8 mouse cellular contexts compared by ENCODE assay signal in the genomic region with DNA sequence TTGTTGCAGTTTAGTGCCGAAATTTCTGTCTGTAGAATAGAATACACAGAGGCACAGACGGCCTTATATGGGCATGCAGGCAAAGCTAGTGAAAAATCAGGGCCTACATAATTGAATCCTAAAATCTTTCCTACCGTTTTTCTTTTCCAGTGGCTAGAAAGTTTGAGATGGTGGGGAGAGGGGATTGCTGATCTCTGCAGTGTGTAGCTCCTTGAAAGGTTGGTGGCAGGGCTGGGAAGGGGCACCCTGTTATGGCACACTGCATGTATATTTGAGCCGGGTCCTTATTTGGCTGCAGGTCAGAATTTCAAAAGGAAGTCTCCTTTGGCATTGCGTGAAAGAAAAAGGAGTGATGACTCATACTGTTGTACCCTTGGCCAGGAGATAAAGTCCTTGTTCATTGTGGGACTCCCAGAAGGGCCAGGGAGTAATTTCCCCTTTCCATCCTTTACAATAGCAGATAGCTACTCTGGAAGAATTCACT. TPM values are rescaled to one million over a fixed set of nuclear protein-coding genes. Genes with fewer than 3 reads are reported as not detected.
DNase-seq lines count a peak whose midpoint lies in the region; ATAC-seq and TF ChIP-seq lines count a peak whose summit lies in the region.

No protein-coding gene starts in this region.

- H3K9me3 ChIP-seq in neural tube, embryonic 11.5 days (ENCODE audit: control insufficient read depth, low read length), result no peaks in the 10 kb centered on the region
- no peaks in the 10 kb centered on the region for H3K9me3 ChIP-seq in heart, embryonic 13.5 days
- no peaks in the 10 kb centered on the region for H3K9me3 ChIP-seq in kidney, postnatal 0 days (replicated peaks; ENCODE audit: low read length)

- peak overlapping the region; percentile 75 for H3K9ac ChIP-seq in neural tube, embryonic 11.5 days (ENCODE audit: low read length)
- peak overlapping the region; percentile 98 for H3K9ac ChIP-seq in heart, embryonic 13.5 days
- peak overlapping the region; percentile 87 for H3K9ac ChIP-seq in kidney, postnatal 0 days (ENCODE audit: low read depth, low read length)

- 0 out of 2 replicates have a peak, but pooled peaks cover 10% of the 10 kb centered on the region for H3K4me1 ChIP-seq in neural tube, embryonic 11.5 days (ENCODE audit: control insufficient read depth, insufficient read depth, low read length)
- H3K4me1 ChIP-seq in bone marrow macrophage, adult 2 months (ENCODE audit: control insufficient read depth, insufficient read depth, low read length), result peaks cover 41% of the 10 kb centered on the region
- peaks cover 46% of the 10 kb centered on the region for H3K4me1 ChIP-seq in heart, embryonic 13.5 days
- H3K4me1 ChIP-seq in kidney, postnatal 0 days (replicated peaks; ENCODE audit: insufficient read depth, low read length), result 0 out of 2 replicates have a peak, but pooled peaks cover 4% of the 10 kb centered on the region

- H3K36me3 ChIP-seq in neural tube, embryonic 11.5 days (ENCODE audit: control insufficient read depth, insufficient read depth, low read length), result peaks cover 9% of the 10 kb centered on the region; the same call in 1 of the 2 replicates
- H3K36me3 ChIP-seq in heart, embryonic 13.5 days, result peaks cover 39% of the 10 kb centered on the region
- H3K36me3 ChIP-seq in kidney, postnatal 0 days (ENCODE audit: insufficient read depth, low read length), result peaks cover 26% of the 10 kb centered on the region

- TF ChIP-seq CTCF in bone marrow macrophage, adult 2 months (IDR thresholded peaks at IDR 0.05; ENCODE audit: low read depth, low read length), result no peak
- TF ChIP-seq CTCF in kidney, postnatal 0 days (IDR thresholded peaks at IDR 0.05; ENCODE audit: low read depth), result no peak

- H3K4me2 ChIP-seq in neural tube, embryonic 11.5 days (ENCODE audit: low read depth), result peak overlapping the region; percentile 71
- H3K4me2 ChIP-seq in heart, embryonic 13.5 days, result peak overlapping the region; percentile 82
- H3K4me2 ChIP-seq in kidney, postnatal 0 days (ENCODE audit: low read length), result peak overlapping the region; percentile 68

- no peak for TF ChIP-seq POLR2A in bone marrow macrophage, adult 2 months (IDR thresholded peaks at IDR 0.05; ENCODE audit: borderline replicate concordance, low read depth, low read length)

- no peaks in the 10 kb centered on the region for H3K27me3 ChIP-seq in neural tube, embryonic 11.5 days (ENCODE audit: control insufficient read depth, insufficient read depth, low read length)
- H3K27me3 ChIP-seq in heart, embryonic 13.5 days (replicated peaks), result no peaks in the 10 kb centered on the region
- H3K27me3 ChIP-seq in kidney, postnatal 0 days (ENCODE audit: insufficient read depth, low read length), result no peaks in the 10 kb centered on the region

- WGBS in neural tube, embryonic 11.5 days, result 8% methylated on average over 5 of the region's 5 CpGs
- 0% methylated on average over 5 of the region's 5 CpGs for WGBS in heart, embryonic 13.5 days
- 7% methylated on average over 5 of the region's 5 CpGs for WGBS in kidney, postnatal 0 days

- H3K4me3 ChIP-seq in neural tube, embryonic 11.5 days (ENCODE audit: low read depth, low read length), result peak overlapping the region; percentile 68
- peak overlapping the region; percentile 91 for H3K4me3 ChIP-seq in bone marrow macrophage, adult 2 months (ENCODE audit: insufficient read depth, low read length)
- H3K4me3 ChIP-seq in heart, embryonic 13.5 days, result peak overlapping the region; percentile 81
- peak overlapping the region; percentile 90 for H3K4me3 ChIP-seq in kidney, postnatal 0 days (replicated peaks; ENCODE audit: low read depth, low read length)

- peak; percentile 33 for DNase-seq in neural tube, embryonic 11.5 days (ENCODE audit: low spot score)
- DNase-seq in neural tube, embryonic 10.5 days (ENCODE audit: extremely low spot score, low spot score), result no peak
- peak; percentile 68 for DNase-seq in kidney, postnatal 0 days (ENCODE audit: low spot score)
- no peak for DNase-seq in spleen, postnatal 10 days (ENCODE audit: low spot score in 2 of 2)
- DNase-seq in cerebellum, adult 11-12 months, result no peak

- ATAC-seq in neural tube, embryonic 11.5 days (ENCODE audit: insufficient read depth, low FRiP score, low TSS enrichment), result no peak
- 0 out of 2 replicates have a peak, but pooled peaks have one; percentile 9 for ATAC-seq in heart, embryonic 13.5 days (ENCODE audit: extremely low read depth, insufficient number of reproducible peaks, low FRiP score, low TSS enrichment)
- no peak for ATAC-seq in kidney, postnatal 0 days (replicated peaks; ENCODE audit: low FRiP score, low read depth)
- ATAC-seq in megakaryocyte progenitor cell, adult 5-6 weeks (replicated peaks; ENCODE audit: poor library complexity), result peak; percentile 4; the same call in 1 of the 2 replicates

- 0 out of 2 replicates have a peak overlapping the region, but pooled peaks have one; percentile 56 for H3K27ac ChIP-seq in neural tube, embryonic 11.5 days (ENCODE audit: low read depth, low read length)
- peak overlapping the region; percentile 99 for H3K27ac ChIP-seq in bone marrow macrophage, adult 2 months (ENCODE audit: insufficient read depth, low read depth, low read length)
- peak overlapping the region; percentile 99 for H3K27ac ChIP-seq in heart, embryonic 13.5 days (replicated peaks)
- H3K27ac ChIP-seq in kidney, postnatal 0 days, result peak overlapping the region; percentile 97

RNA-seq across cellular contexts. Expression of a gene that starts 2.2 kb away (rescaled TPM):
- polyA plus RNA-seq in neural tube, embryonic 11.5 days (2014; fragmentation: Nextera tagmentation; extraction: Ambion mirVana), result 55.7 and 57.9 TPM in 2 replicates
- 174 TPM in 2 replicates for polyA plus RNA-seq in bone marrow macrophage, adult 2 months (2012; ENCODE audit: insufficient read depth, insufficient read length, missing spikeins)
- polyA plus RNA-seq in heart, embryonic 13.5 days (2015; fragmentation: Nextera tagmentation; extraction: Ambion mirVana), result 63.8 and 64.3 TPM in 2 replicates
- polyA plus RNA-seq in kidney, postnatal 0 days (2015; fragmentation: Nextera tagmentation; extraction: Ambion mirVana), result 50.3 and 62.0 TPM in 2 replicates
- 30.6 and 65.4 TPM in 2 replicates for total RNA-seq in megakaryocyte progenitor cell, adult 5-6 weeks (2015)
- total RNA-seq in megakaryocyte progenitor cell, adult 5-6 weeks (2017), result 39.1 and 62.3 TPM in 2 replicates

Comparison
In these comparisons a context has a peak if more than half of its experiments do, and no peak if none do; other contexts are left out.
1. DNase-seq: peak in neural tube, embryonic 11.5 days (single experiment) and kidney, postnatal 0 days (single experiment); none in neural tube, embryonic 10.5 days (single experiment), spleen, postnatal 10 days (0 of 2) and cerebellum, adult 11-12 months (single experiment).
2. ATAC-seq: peak in heart, embryonic 13.5 days (single experiment) and megakaryocyte progenitor cell, adult 5-6 weeks (single experiment); none in neural tube, embryonic 11.5 days (single experiment) and kidney, postnatal 0 days (single experiment).
3. Peak in every context shown above with its lines, with median percentiles within 50 percentile points of each other: H3K27ac ChIP-seq, H3K4me2 ChIP-seq, H3K4me3 ChIP-seq and H3K9ac ChIP-seq.